Mouse (Mus musculus) liver, embryonic 15.5 days (tissue): ENCODE results near the gene Slc35a2. TPM values are rescaled to one million over a fixed set of nuclear protein-coding genes. Genes with fewer than 3 reads are reported as not detected.
"Not testable (repeated sequence)": the region's sequence is repeated elsewhere in the genome, so short reads cannot be mapped to it uniquely, and the experiment has no call there.

Experiments used
- ATAC-seq: fragments of 200-750 bp; cut with Nextera tagmentation; 2 replicates; pipeline ENCODE4 v1.8.0; 2017; ENCODE audit warnings: moderate number of reproducible peaks, mild to moderate bottlenecking, moderate library complexity; ENCODE audit not compliant: insufficient read depth
- H3K27ac ChIP-seq: fragments of 300-500 bp; sonication (generic); replicated peaks from 2 replicates; pipeline ENCODE4 v1.5.1; 2015; ENCODE audit warnings: mild to moderate bottlenecking, inconsistent platforms
- H3K27me3 ChIP-seq: fragments of 300-500 bp; sonication (generic); 2 replicates; pipeline ENCODE4 v1.6.1; 2015; ENCODE audit warnings: mild to moderate bottlenecking, inconsistent platforms
- H3K36me3 ChIP-seq: fragments of 300-500 bp; sonication (generic); replicated peaks from 2 replicates; pipeline ENCODE4 v1.6.1; 2015; ENCODE audit warnings: moderate library complexity, mild to moderate bottlenecking, inconsistent platforms
- H3K4me1 ChIP-seq: fragments of 300-500 bp; sonication (generic); replicated peaks from 2 replicates; pipeline ENCODE4 v1.6.1; 2015; ENCODE audit warnings: inconsistent platforms
- H3K4me2 ChIP-seq: fragments of 300-500 bp; sonication (generic); 2 replicates; pipeline ENCODE4 v1.6.1; 2015; ENCODE audit warnings: moderate library complexity, mild to moderate bottlenecking, inconsistent platforms
- H3K4me3 ChIP-seq: fragments of 300-500 bp; sonication (generic); replicated peaks from 2 replicates; pipeline ENCODE4 v1.5.1; 2015; ENCODE audit warnings: mild to moderate bottlenecking, inconsistent platforms
- H3K9ac ChIP-seq: fragments of 300-500 bp; sonication (generic); 2 replicates; pipeline ENCODE4 v1.6.1; 2015; ENCODE audit warnings: moderate library complexity, mild to moderate bottlenecking, inconsistent platforms
- H3K9me3 ChIP-seq: fragments of 300-500 bp; sonication (generic); replicated peaks from 2 replicates; pipeline ENCODE4 v1.6.1; 2016; ENCODE audit warnings: inconsistent platforms
- WGBS: fragments of 180-500 bp; shearing (Covaris S2); methylation state at CpG from one replicate; pipeline ENCODE4 v1.1.7; 2015; ENCODE audit warnings: mixed read lengths; ENCODE audit not compliant: insufficient replicate concordance; 5-methylcytosine and 5-hydroxymethylcytosine counted together
- polyA plus RNA-seq: library from polyadenylated mRNA; unstranded; fragments of >200 nt; fragmentation: Nextera tagmentation; extraction: Ambion mirVana; gene quantifications from 2 replicates; pipeline ENCODE4 v1.2.1, GENCODE M21; 2015

Gene Slc35a2
- polyA plus RNA-seq, 1 experiment from 2014 or later: 17.5 TPM

- no peaks in the 10 kb centered on the region for H3K4me1 ChIP-seq
- 67% methylated on average over 5 of the region's 5 CpGs for WGBS
- no peak within 1 kb of the TSS for H3K9ac ChIP-seq
- no peaks in the 10 kb centered on the region for H3K27me3 ChIP-seq
- H3K4me3 ChIP-seq: no peak within 1 kb of the TSS
- H3K4me2 ChIP-seq: no peak within 1 kb of the TSS
- peaks cover 10% of the 10 kb centered on the region; the same call in 1 of the 2 replicates for H3K36me3 ChIP-seq
- H3K27ac ChIP-seq: no peak within 1 kb of the TSS
- no peaks in the 10 kb centered on the region for H3K9me3 ChIP-seq
- no peak for ATAC-seq
Observed at GRCm38 (mm10) chrX:7907735-7908134, 23.9 kb downstream of the Slc35a2 start, which contains the start of gene Gm10491. Gm10491 (minus strand) TSS chrX:7907835.

GRCm38 (mm10) chrX:7909242-7909641 lies 25.4 kb downstream of the Slc35a2 start, which contains the start of gene Gm10490:
Gm10490 (plus strand) TSS chrX:7909542.
- not testable (repeated sequence) for H3K27ac ChIP-seq, H3K9ac ChIP-seq, H3K4me3 ChIP-seq, ATAC-seq, H3K4me1 ChIP-seq, H3K4me2 ChIP-seq, H3K27me3 ChIP-seq, H3K9me3 ChIP-seq
- peaks cover 10% of the 10 kb centered on the region; the same call in 1 of the 2 replicates for H3K36me3 ChIP-seq
- 63% methylated on average over 4 of the region's 4 CpGs for WGBS

GRCm38 (mm10) chrX:7910473-7910872 lies 26.6 kb downstream of the Slc35a2 start:
- no peak overlapping the region for H3K9ac ChIP-seq
- no peak overlapping the region for H3K27ac ChIP-seq
- H3K36me3 ChIP-seq: peaks cover 10% of the 10 kb centered on the region; the same call in 1 of the 2 replicates
- ATAC-seq: no peak
- no peak overlapping the region for H3K4me2 ChIP-seq
- H3K4me1 ChIP-seq: no peaks in the 10 kb centered on the region
- no peaks in the 10 kb centered on the region for H3K9me3 ChIP-seq
- 53% methylated on average over 6 of the region's 6 CpGs for WGBS
- H3K27me3 ChIP-seq: no peaks in the 10 kb centered on the region
- H3K4me3 ChIP-seq: no peak overlapping the region

- H3K9ac ChIP-seq, H3K4me3 ChIP-seq, H3K4me1 ChIP-seq, H3K36me3 ChIP-seq, H3K27ac ChIP-seq, ATAC-seq, H3K9me3 ChIP-seq, H3K4me2 ChIP-seq: not testable (repeated sequence)
- peaks cover 27% of the 10 kb centered on the region for H3K27me3 ChIP-seq
- WGBS: 20% methylated on average over 3 of the region's 3 CpGs
Observed at GRCm38 (mm10) chrX:7915669-7916068, 31.8 kb downstream of the Slc35a2 start.

- H3K27ac ChIP-seq, H3K9ac ChIP-seq, H3K4me1 ChIP-seq, H3K9me3 ChIP-seq, H3K4me3 ChIP-seq, H3K4me2 ChIP-seq, H3K36me3 ChIP-seq, ATAC-seq: not testable (repeated sequence)
- peaks cover 50% of the 10 kb centered on the region for H3K27me3 ChIP-seq
- WGBS: 53% methylated on average over 6 of the region's 6 CpGs
Observed at GRCm38 (mm10) chrX:7917960-7918359, 34.1 kb downstream of the Slc35a2 start.

- ATAC-seq: no peak
- Histone ChIP-seq H3K4me3 (no peak within 1 kb of the TSS), H3K4me2 (no peak within 1 kb of the TSS), H3K27ac (no peak within 1 kb of the TSS), H3K27me3 (peaks cover 68% of the 10 kb centered on the region), H3K36me3 (no peaks in the 10 kb centered on the region), H3K4me1 (no peaks in the 10 kb centered on the region), H3K9me3 (no peaks in the 10 kb centered on the region), H3K9ac (no peak within 1 kb of the TSS)
- 20% methylated on average over 40 of the region's 40 CpGs for WGBS
Observed at GRCm38 (mm10) chrX:7919601-7920383, 36.0 kb downstream of the Slc35a2 start, which contains the start of gene Pcsk1n. Pcsk1n (plus strand) TSS chrX:7919822.

- Histone ChIP-seq H3K9ac (no peak overlapping the region), H3K9me3 (no peaks in the 10 kb centered on the region), H3K36me3 (no peaks in the 10 kb centered on the region), H3K4me2 (peak overlapping the region; percentile 42; the same call in 1 of the 2 replicates), H3K4me1 (no peaks in the 10 kb centered on the region), H3K27ac (no peak overlapping the region), H3K27me3 (peaks cover 91% of the 10 kb centered on the region), H3K4me3 (no peak overlapping the region)
- 21% methylated on average over 31 of the region's 48 CpGs for WGBS
- no peak for ATAC-seq
Observed at GRCm38 (mm10) chrX:7922032-7922431, 38.2 kb downstream of the Slc35a2 start.

GRCm38 (mm10) chrX:7926266-7926665 lies 42.4 kb downstream of the Slc35a2 start:
- no peaks in the 10 kb centered on the region for H3K36me3 ChIP-seq
- H3K27ac ChIP-seq: no peak overlapping the region
- 57% methylated on average over 6 of the region's 6 CpGs for WGBS
- no peaks in the 10 kb centered on the region for H3K9me3 ChIP-seq
- no peaks in the 10 kb centered on the region for H3K4me1 ChIP-seq
- H3K4me2 ChIP-seq: no peak overlapping the region
- H3K27me3 ChIP-seq: peaks cover 85% of the 10 kb centered on the region
- no peak overlapping the region for H3K9ac ChIP-seq
- ATAC-seq: no peak
- H3K4me3 ChIP-seq: no peak overlapping the region

GRCm38 (mm10) chrX:7927116-7927515 lies 43.3 kb downstream of the Slc35a2 start:
- Histone ChIP-seq H3K4me2 (no peak overlapping the region), H3K9me3 (no peaks in the 10 kb centered on the region), H3K27me3 (peaks cover 76% of the 10 kb centered on the region), H3K4me1 (no peaks in the 10 kb centered on the region), H3K9ac (no peak overlapping the region), H3K27ac (no peak overlapping the region), H3K4me3 (no peak overlapping the region), H3K36me3 (no peaks in the 10 kb centered on the region)
- WGBS: 21% methylated on average over 10 of the region's 10 CpGs
- ATAC-seq: no peak

GRCm38 (mm10) chrX:7928270-7928790 lies 44.5 kb downstream of the Slc35a2 start, which contains the start of gene Eras:
Eras (minus strand) TSS chrX:7928607.
- no peak within 1 kb of the TSS for H3K27ac ChIP-seq
- no peak within 1 kb of the TSS for H3K9ac ChIP-seq
- H3K9me3 ChIP-seq: no peaks in the 10 kb centered on the region
- H3K4me3 ChIP-seq: no peak within 1 kb of the TSS
- no peaks in the 10 kb centered on the region for H3K4me1 ChIP-seq
- ATAC-seq: no peak
- 23% methylated on average over 19 of the region's 19 CpGs for WGBS
- peaks cover 64% of the 10 kb centered on the region for H3K27me3 ChIP-seq
- H3K36me3 ChIP-seq: no peaks in the 10 kb centered on the region
- H3K4me2 ChIP-seq: no peak within 1 kb of the TSS

GRCm38 (mm10) chrX:7936874-7937273 lies 53.0 kb downstream of the Slc35a2 start:
- H3K36me3 ChIP-seq: no peaks in the 10 kb centered on the region
- no peak overlapping the region for H3K4me2 ChIP-seq
- H3K27me3 ChIP-seq: no peaks in the 10 kb centered on the region
- H3K4me1 ChIP-seq: no peaks in the 10 kb centered on the region
- no peak for ATAC-seq
- H3K27ac ChIP-seq: no peak overlapping the region
- WGBS: 42% methylated on average over 11 of the region's 11 CpGs
- H3K4me3 ChIP-seq: no peak overlapping the region
- H3K9ac ChIP-seq: no peak overlapping the region
- no peaks in the 10 kb centered on the region for H3K9me3 ChIP-seq
